Mouse (Mus musculus) forebrain, embryonic 11.5 days (tissue): Measurements from ENCODE around the gene Hoxd8. TPM values are rescaled to one million over a fixed set of nuclear protein-coding genes. Genes with fewer than 3 reads are reported as not detected.

Experiments
- ATAC-seq: fragments of 200-750 bp; cut with Nextera tagmentation; replicated peaks from 2 replicates; pipeline ENCODE4 v1.8.0; 2017; ENCODE audit warnings: moderate TSS enrichment; ENCODE audit not compliant: low FRiP score
- DNase-seq: peaks from one replicate; pipeline ENCODE4 v3.0.0-alpha.2; 2017; ENCODE audit warnings: low spot score
- H3K27ac ChIP-seq: fragments of 300-500 bp; sonication (generic); 2 replicates; pipeline ENCODE4 v1.5.1; 2014; ENCODE audit warnings: low read depth, low read length
- H3K27me3 ChIP-seq: fragments of 300-500 bp; sonication (generic); 2 replicates; pipeline ENCODE4 v1.6.1; 2014; ENCODE audit warnings: mild to moderate bottlenecking, low read length, mixed read lengths; ENCODE audit not compliant: control insufficient read depth, insufficient read depth
- H3K36me3 ChIP-seq: fragments of 300-500 bp; sonication (generic); 2 replicates; pipeline ENCODE4 v1.6.1; 2014; ENCODE audit warnings: mild to moderate bottlenecking, low read length, moderate library complexity, mixed read lengths; ENCODE audit not compliant: control insufficient read depth, insufficient read depth
- H3K4me1 ChIP-seq: fragments of 300-500 bp; sonication (generic); replicated peaks from 2 replicates; pipeline ENCODE4 v1.6.1; 2014; ENCODE audit warnings: low read length, mixed read lengths; ENCODE audit not compliant: control insufficient read depth, insufficient read depth
- H3K4me2 ChIP-seq: fragments of 300-500 bp; sonication (generic); 2 replicates; pipeline ENCODE4 v1.6.1; 2014; ENCODE audit warnings: low read depth, mild to moderate bottlenecking, low read length, moderate library complexity, mixed read lengths; ENCODE audit not compliant: severe bottlenecking
- H3K4me3 ChIP-seq: fragments of 300-500 bp; sonication (generic); 2 replicates; pipeline ENCODE4 v1.5.1; 2014; ENCODE audit warnings: low read depth, low read length
- H3K9ac ChIP-seq: fragments of 300-500 bp; sonication (generic); 2 replicates; pipeline ENCODE4 v1.6.1; 2014; ENCODE audit warnings: low read length
- H3K9me3 ChIP-seq: fragments of 300-500 bp; sonication (generic); 2 replicates; pipeline ENCODE4 v1.6.1; 2016; ENCODE audit warnings: low read length, mixed read lengths; ENCODE audit not compliant: control insufficient read depth
- WGBS: fragments of 180-500 bp; shearing (Covaris S2); extraction: QIAGEN DNeasy Blood & Tissue Kit; methylation state at CpG from one replicate; pipeline ENCODE4 v1.1.7; 2014; 5-methylcytosine and 5-hydroxymethylcytosine counted together
- microRNA counts: library from miRNA; unstranded; fragments of <30 nt; microRNA quantifications from one replicate; lab custom pipeline; 2015
- microRNA-seq: library from miRNA; unstranded; fragments of <30 nt; microRNA quantifications from one replicate; pipeline ENCODE4, GENCODE M21; 2016; ENCODE audit not compliant: insufficient number of aligned reads
- polyA plus RNA-seq: library from polyadenylated mRNA; unstranded; fragments of >200 nt; fragmentation: Nextera tagmentation; extraction: Ambion mirVana; gene quantifications from 2 replicates; pipeline ENCODE4 v1.2.1, GENCODE M21; 2014

Gene Hoxd8
- polyA plus RNA-seq, 1 experiment from 2014 or later, result not detected

DNA sequence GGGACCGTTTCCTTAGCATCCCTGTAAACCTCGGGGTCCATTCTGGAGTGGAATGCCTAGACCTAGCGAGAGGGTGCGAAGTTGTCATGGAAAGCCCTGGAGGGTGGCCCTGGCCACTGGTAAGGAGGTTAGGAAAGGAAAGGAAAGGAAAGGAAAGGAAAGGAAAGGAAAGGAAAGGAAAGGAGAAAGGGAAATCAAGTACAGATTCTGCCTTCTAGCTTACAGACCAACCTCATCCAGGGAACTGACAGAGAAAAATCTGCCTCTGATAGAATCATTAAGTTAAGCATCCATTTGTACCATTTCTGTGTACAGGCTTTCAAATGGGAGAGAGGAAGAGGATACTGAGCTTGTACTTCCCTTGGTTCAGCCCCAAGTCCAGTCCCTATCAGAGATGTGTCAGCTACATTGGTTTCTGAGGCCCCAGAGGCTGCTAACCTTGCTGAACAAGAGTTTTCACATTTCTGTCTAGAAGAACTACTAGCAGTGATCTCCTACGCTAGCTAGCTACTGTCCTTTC lies 46.4 kb downstream of the Hoxd8 start:
- ATAC-seq (no peak), DNase-seq (no peak)
- H3K27me3 ChIP-seq, result peaks cover 95% of the 10 kb centered on the region
- no peak overlapping the region for H3K4me2 ChIP-seq
- no peak overlapping the region for H3K9ac ChIP-seq
- no peaks in the 10 kb centered on the region for H3K36me3 ChIP-seq
- H3K4me1 ChIP-seq, result peaks cover 17% of the 10 kb centered on the region
- H3K27ac ChIP-seq, result no peak overlapping the region
- no peak overlapping the region for H3K4me3 ChIP-seq
- no peaks in the 10 kb centered on the region for H3K9me3 ChIP-seq
- WGBS, result 8% methylated on average over 5 of the region's 5 CpGs

DNA sequence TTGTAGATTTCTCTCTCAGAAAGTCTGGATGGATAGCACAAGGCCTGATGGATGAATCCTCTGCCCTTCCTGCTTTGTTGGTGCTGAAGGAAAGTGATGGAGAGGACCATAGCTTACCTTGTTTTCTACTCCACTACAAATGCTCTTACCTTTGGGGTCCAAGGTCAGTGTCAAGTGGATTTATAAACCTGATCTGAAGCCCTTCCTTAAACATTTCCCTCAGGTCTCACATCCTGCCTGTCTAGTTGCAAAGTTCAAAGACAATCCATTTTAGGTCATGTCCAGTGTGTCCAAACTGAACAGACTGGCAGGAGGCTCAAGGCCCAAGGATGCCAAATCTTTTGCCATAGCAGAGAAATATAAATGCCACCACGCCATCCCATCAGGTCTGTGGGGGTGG lies 47.4 kb downstream of the Hoxd8 start:
- no peak for ATAC-seq
- Histone ChIP-seq H3K4me1 (peaks cover 17% of the 10 kb centered on the region), H3K36me3 (no peaks in the 10 kb centered on the region), H3K27ac (no peak overlapping the region), H3K4me2 (no peak overlapping the region), H3K27me3 (peaks cover 92% of the 10 kb centered on the region), H3K4me3 (no peak overlapping the region), H3K9ac (no peak overlapping the region), H3K9me3 (no peaks in the 10 kb centered on the region)
- 55% methylated on average over 1 of the region's 1 CpGs for WGBS
- DNase-seq, result no peak

DNA sequence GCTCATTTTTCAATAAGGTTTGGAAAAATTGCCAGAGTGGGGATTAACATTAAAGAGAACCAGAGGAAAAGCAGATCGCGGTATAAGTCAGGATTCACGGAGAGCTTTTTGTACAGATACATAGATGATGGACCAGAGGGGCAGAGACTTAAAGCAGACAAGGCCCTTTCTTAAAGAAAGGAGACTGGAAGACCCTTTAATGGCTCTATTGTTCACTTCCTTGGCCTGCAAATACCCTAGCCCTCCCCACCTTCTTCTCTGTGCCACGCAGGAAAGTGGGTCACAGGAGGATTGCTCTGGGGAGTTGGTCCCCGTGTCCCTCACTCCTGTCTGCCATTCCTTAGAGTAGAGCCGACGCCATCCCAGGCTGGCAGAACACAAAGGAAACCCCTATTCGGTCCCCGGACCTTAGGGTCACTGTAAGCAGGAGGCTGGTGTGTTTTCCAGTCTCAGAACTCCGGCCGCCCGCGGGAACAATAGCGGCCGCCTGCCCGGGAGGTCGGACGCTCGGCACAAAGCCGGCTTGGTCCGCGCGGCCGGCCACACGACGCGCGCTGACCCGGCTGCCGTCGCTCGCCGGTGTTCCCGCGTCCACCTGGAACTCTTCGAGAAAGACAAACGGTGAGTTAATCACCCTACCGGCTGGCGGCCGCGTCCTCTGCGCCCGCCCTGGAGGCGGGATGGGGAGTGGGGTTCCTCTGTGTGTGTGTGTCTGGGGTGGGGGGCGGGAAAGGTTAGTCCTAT lies 48.2 kb downstream of the Hoxd8 start:
- ATAC-seq (no peak), DNase-seq (no peak)
- Histone ChIP-seq H3K27me3 (peaks cover 88% of the 10 kb centered on the region), H3K27ac (no peak overlapping the region), H3K4me1 (peaks cover 17% of the 10 kb centered on the region), H3K4me3 (peak overlapping the region; percentile 2), H3K9ac (no peak overlapping the region), H3K9me3 (no peaks in the 10 kb centered on the region), H3K36me3 (no peaks in the 10 kb centered on the region), H3K4me2 (peak overlapping the region; percentile 32)
- WGBS, result under 1% methylated on average over 45 of the region's 45 CpGs

DNA sequence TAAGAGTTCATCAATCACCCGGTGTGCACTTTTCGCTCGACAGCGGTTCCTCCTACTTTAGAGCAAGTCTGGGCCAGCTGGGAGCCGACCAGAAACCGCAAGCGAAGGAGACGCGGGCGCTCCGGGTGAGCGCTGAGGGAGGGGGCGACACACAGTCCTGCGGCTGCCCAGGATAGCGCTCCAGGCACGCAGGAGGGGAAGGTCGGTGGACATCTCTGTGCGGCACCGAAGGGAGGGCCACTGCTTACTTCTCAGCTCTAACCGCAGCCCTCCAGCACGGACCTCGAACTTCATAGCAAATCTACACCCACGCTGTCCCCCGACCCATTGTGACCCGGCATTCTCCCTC lies 48.7 kb downstream of the Hoxd8 start:
- under 1% methylated on average over 23 of the region's 25 CpGs for WGBS
- Histone ChIP-seq H3K4me3 (peak overlapping the region; percentile 2), H3K27me3 (peaks cover 86% of the 10 kb centered on the region), H3K9ac (no peak overlapping the region), H3K27ac (no peak overlapping the region), H3K36me3 (no peaks in the 10 kb centered on the region), H3K4me2 (peak overlapping the region; percentile 32; the same call in 1 of the 2 replicates), H3K4me1 (peaks cover 17% of the 10 kb centered on the region), H3K9me3 (no peaks in the 10 kb centered on the region)
- ATAC-seq (no peak), DNase-seq (peak; percentile 62)

DNA sequence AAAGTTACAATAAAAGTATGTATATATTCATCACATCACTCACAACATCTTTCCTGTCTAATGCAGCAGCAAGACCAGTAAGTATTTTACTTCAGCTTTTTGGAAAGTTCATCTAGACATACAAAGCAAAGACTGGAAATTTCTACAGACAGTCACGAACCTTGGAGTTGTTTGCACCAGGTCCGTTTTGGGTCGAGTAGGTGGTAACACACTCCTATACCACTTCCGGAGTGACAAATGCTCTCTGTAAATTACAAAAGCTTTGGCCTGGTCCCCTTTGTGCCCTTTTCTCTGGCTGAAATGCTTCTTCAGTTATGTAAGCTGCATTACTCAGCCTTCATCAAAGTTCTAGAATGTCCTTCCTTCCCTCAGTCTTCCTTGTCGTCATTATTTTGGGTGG lies 49.3 kb downstream of the Hoxd8 start:
- Histone ChIP-seq H3K4me3 (no peak overlapping the region), H3K9me3 (no peaks in the 10 kb centered on the region), H3K27ac (no peak overlapping the region), H3K9ac (no peak overlapping the region), H3K36me3 (no peaks in the 10 kb centered on the region), H3K27me3 (peaks cover 87% of the 10 kb centered on the region), H3K4me1 (peaks cover 17% of the 10 kb centered on the region), H3K4me2 (no peak overlapping the region)
- WGBS, result 12% methylated on average over 5 of the region's 5 CpGs
- DNase-seq (no peak), ATAC-seq (no peak)

MicroRNA genes within 50 kb of the gene (microRNA counts, 519-probe panel; counts per million panel counts)
- microRNA mmu-miR-10b (lab: Ali Mortazavi, UCI), result 31.2 counts per million

Small RNA genes lying within 50 kb of the gene (microRNA-seq; reads per million reads assigned to microRNA genes)
- gene Gm44463, result not detected
- 71.5 reads per million, percentile 30 among the genes with 10 or more reads in this experiment for gene Mir10b

Other genes with a start within 250 kb of the Hoxd8 start
- gene Lnpk, start 125.2 kb upstream of the Hoxd8 start, polyA plus RNA-seq, result 46.1 and 46.3 TPM in 2 replicates
- gene Evx2, start 45.1 kb upstream of the Hoxd8 start, polyA plus RNA-seq, result not detected in 2 replicates
- gene Hoxd13, start 36.3 kb upstream of the Hoxd8 start, polyA plus RNA-seq, result not detected in 2 replicates
- not detected in 2 replicates for gene Hoxd12, start 29.6 kb upstream of the Hoxd8 start, polyA plus RNA-seq
- not detected in 2 replicates for gene Hoxd11, start 25.1 kb upstream of the Hoxd8 start, polyA plus RNA-seq
- not detected in 2 replicates for gene Hoxd10, start 12.7 kb upstream of the Hoxd8 start, polyA plus RNA-seq
- not detected in 2 replicates for gene Hoxd9, start 6.9 kb upstream of the Hoxd8 start, polyA plus RNA-seq
- 0.08 and 0.19 TPM in 2 replicates for gene Hoxd3, start 7.3 kb downstream of the Hoxd8 start, polyA plus RNA-seq
- gene Hoxd4, start 7.3 kb downstream of the Hoxd8 start, polyA plus RNA-seq, result not detected in 2 replicates
- not detected in 2 replicates for gene Gm28230, start 22.1 kb downstream of the Hoxd8 start, polyA plus RNA-seq
- gene Hoxd1, start 58.4 kb downstream of the Hoxd8 start, polyA plus RNA-seq, result not detected in 2 replicates
- 116 and 125 TPM in 2 replicates for gene Mtx2, start 121.2 kb downstream of the Hoxd8 start, polyA plus RNA-seq